Mouse (Mus musculus) erythroblast, embryonic 14.5 days (primary cell): ENCODE results near the gene Zfp185.

Source experiments
- GATA1 ChIP-seq: IDR thresholded peaks from 2 replicates; pipeline ENCODE4 v1.6.1; 2012; ENCODE audit warnings: low read length, inconsistent platforms, mixed read lengths
- TAL1 ChIP-seq: IDR thresholded peaks from 3 replicates; pipeline ENCODE4 v1.6.1; 2012; ENCODE audit warnings: low read length, inconsistent platforms, mixed read lengths

DNA sequence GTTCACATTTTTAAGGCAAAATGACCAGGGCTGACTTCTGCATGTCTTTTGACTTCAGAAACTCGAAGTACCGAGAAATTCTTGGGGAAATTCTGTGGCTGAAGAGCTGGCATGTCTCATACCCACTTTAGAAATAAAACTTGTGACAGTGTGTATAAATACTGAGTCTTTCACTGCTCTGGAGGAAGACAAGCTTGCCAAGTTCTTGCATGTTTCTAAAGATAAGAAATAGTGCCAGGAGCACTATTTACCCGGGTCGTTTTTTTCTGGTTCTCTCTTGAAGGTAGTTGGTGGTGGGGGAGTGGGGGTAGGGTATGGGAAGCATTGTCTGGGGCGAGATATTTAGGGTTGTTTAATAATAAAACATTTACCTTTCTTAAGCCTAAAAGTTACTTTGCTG, 75.2 kb downstream of the Zfp185 start:
- TF ChIP-seq TAL1 (no peak), GATA1 (no peak)
